Mouse (Mus musculus) erythroblast, embryonic 14.5 days (primary cell): Measurements from ENCODE around the gene Nhej1.

Experiments
- GATA1 ChIP-seq: IDR thresholded peaks from 2 replicates; pipeline ENCODE4 v1.6.1; 2012; ENCODE audit warnings: low read length, inconsistent platforms, mixed read lengths
- TAL1 ChIP-seq: IDR thresholded peaks from 3 replicates; pipeline ENCODE4 v1.6.1; 2012; ENCODE audit warnings: low read length, inconsistent platforms, mixed read lengths

DNA sequence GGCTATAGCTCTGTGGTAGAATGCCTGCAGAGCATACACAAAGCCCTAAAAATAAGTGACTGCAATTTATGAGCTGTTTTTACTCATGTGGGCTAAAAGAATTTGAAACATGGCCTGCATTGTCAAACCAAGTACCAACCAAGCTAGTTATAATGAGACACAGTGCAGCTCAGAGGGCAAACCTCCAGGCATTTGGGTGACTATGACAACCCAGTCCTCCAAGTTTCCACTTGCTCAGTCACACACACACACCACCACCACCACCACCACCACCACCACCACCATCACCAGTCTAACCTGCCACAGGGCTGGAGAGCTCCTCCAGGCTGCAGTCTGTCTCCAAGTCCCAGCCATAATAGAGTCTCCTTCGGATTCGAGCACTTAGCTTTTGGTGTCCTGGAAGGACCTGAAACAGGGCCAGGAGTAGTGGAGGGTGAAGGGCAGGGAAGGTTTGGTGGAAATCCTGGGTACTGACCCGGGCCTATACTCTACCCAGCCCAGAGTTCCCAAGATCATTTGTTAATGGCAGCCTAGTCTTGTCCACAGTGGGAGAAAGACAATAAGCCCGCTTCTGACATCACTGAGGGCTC is 15.7 kb upstream of the Nhej1 start:
- TF ChIP-seq GATA1 = no peak
- no peak for TF ChIP-seq TAL1
